Mouse (Mus musculus): ENCODE measurements at regions not wholly inside any gene's neighbourhood (a gene's known extent, or its start where the extent isn't known, plus 50 kb on each side); places are given as distances from the start of the nearest gene placed in this dataset.
A peak's percentile ranks its signal among the peaks of the same experiment; 100 is the strongest.
"Not testable (repeated sequence)": the region's sequence is repeated elsewhere in the genome, so short reads cannot be mapped to it uniquely, and the experiment has no call there.

DNA sequence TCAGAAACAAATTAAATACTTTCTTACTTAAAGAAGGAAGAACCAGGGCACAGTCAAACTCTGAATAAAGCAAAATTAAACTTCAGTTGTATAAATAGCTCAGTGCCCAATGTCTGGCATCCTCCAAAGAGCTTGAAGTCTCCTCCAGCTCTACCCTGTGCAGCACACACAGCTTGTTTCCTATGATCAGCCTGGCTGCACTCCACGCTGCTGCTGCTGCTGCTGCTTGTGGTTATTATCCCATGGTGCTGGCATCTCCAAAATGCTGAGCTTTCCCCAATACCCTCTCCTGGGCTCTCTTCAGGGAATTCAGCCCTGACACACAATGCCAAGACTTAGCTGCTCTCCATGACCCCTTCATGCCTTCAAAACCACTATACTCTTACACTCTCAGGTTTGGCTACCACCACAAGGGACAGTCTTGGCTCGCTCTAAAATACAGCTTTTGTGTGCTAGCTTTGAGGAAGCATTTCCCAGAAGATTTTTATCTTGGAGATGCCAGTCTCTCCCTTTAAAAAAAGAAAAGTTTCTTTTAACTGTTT, 121.0 kb downstream of the Rab10 start:
- not testable (repeated sequence) for DNase-seq (ENCODE audit: low read depth)

DNA sequence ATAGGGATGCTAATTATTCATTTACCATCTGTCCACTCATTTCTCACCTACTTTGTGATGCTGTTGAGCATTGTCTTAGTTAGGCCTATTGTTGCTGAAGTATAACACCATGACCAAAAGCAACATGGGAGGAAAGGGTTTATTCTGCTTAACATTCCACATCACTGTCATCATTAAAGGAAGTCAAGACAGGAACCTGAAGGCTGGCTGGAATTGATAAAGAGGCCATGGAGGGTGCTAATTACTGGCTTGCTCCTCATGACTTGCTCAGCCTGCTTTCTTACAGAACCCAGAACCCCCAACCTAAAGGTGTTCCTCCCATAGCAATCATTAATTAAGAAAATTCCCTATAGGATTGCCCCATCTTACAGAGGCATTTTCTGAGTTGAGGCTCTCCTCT, 121.6 kb downstream of the Rab10 start:
- no peak for DNase-seq (ENCODE audit: low read depth)
- TF ChIP-seq POLR2A (IDR thresholded peaks at IDR 0.05; ENCODE audit: borderline replicate concordance, extremely low read depth, insufficient read depth, insufficient read length, poor library complexity, severe bottlenecking) (no peak), CTCF (IDR thresholded peaks at IDR 0.05; ENCODE audit: borderline replicate concordance, extremely low read depth, insufficient read depth, insufficient read length) (no peak)

DNA sequence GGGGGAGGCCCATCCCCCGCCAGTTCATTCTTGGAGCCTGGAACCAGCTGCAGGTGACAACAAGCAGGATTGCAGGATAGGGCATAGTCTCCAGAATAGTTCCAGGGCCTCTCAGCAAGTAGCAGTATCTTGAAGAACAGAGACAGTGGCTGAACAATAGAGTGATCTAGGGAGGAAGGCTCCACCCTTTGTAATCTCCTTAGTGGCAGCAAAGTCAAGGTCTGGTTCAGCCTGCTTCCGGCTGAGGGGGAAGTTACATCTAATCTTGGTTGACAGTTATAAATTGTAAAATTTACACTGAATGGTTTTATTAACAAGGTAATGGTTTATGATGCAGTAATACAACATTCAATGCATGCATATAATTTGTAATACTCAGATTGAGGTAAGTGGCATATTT, 136.4 kb downstream of the Rab10 start:
- no peak for TF ChIP-seq POLR2A (IDR thresholded peaks at IDR 0.05; ENCODE audit: borderline replicate concordance, extremely low read depth, insufficient read depth, insufficient read length, poor library complexity, severe bottlenecking)
- TF ChIP-seq CTCF (IDR thresholded peaks at IDR 0.05; ENCODE audit: borderline replicate concordance, extremely low read depth, insufficient read depth, insufficient read length) = no peak
- no peak for DNase-seq (ENCODE audit: low read depth)

DNA sequence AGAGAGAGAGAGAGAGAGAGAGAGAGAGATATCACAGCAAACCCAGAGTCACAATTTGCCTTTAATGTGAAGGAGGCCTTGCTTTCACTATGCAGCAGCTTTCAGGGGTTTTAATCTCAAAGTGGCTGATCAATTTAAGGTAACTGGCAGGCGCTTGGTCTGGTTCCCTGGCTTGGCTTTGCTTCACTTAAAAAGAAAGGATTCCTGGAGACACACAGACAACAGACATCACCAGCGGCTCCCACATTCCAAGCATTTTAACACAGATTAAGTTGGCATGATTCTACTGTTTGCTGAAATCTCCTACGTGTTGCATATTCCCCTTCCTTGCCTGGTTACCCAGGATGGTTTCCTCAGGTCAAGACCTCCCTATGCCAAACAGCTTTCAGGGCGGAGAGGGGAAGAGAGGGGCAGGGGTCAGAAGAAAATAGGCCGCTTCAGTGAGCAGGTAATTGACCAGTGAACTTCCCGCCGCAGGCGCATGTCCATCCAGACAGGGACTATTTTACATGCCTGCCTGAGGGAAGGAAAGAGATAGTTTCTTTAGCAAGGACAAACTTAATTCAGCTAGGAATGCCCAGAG, 140.0 kb downstream of the Rab10 start:
- peak; percentile 0 for DNase-seq (ENCODE audit: low read depth)

DNA sequence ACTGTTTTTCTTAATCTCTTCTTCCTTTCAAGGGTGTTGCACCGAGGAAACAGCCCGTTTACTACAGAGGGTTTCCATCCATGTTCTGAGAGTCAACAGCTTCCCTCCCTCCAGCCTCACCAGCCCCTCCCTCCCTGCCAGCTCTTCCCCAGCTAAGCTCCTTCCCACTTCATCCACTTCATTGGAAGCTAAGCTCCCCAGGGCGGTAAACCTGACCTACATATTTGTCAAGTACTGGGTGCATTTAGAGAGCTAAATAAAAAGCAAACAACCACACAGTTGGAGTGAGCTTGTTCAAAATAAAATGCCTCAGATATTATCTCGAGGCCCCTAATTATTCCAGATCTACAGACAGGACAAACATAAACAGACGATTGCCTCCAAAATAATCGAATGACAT, 148.1 kb downstream of the Rab10 start:
- DNase-seq (ENCODE audit: low read depth) = not testable (repeated sequence)

DNA sequence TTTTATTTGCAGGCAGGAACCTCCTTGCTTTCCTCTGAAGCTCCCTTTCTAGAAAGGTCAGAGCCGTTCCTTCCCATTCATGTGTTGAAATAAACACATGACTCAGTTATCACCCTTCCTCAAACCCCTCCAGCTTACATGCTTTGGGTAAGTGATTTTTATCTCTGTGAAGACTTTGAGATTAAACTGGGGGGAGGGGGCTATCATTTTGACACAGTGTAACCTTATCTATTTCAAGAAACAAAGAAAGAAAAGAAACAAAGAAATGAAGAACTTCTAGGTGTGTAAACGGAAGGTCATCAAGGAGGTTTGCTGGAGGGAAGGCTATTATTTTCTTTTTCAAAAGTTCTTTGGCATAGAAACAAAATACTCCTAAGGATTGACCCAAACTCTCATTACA, 151.0 kb downstream of the Rab10 start:
- DNase-seq (ENCODE audit: low read depth) = not testable (repeated sequence)

DNA sequence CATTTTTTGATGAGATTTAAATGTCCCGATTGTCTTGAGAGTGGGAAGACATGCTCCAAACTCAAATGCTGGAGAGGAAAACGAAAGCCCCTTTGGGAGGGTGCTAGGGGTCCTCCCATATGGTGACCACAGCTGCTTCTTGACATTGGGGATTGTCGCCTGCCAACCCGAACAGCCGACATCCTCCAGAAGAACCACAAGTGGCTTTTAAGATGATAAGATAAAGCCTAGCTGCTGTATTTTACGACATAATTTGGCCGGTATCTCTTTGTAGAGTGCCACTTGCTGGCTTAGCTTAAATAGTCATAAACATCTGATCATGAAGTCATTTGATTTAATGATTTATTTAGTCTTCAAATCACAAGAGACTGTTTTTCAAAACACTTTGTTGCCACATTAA, 156.1 kb downstream of the Rab10 start:
- DNase-seq (ENCODE audit: low read depth) = not testable (repeated sequence)

DNA sequence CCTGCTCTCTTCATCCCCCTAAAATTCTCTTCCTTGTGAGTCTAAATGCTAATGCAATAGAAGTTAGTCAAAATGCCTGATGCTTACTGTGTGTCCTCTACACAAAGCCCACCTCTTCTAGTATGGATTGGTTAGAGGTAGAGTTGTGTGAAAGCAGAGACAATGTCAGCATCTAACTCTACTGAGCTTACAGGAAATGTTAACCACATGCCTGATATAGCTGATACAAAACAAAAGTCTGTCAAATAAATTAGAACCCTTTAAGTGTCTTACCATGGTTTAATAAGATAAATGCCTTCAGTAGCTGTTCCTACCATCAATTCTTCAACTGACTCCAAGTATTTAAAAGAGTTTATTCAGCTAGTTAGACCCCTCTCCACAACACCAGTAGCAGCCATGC, 177.2 kb downstream of the Rab10 start:
- not testable (repeated sequence) for DNase-seq (ENCODE audit: low read depth)

DNA sequence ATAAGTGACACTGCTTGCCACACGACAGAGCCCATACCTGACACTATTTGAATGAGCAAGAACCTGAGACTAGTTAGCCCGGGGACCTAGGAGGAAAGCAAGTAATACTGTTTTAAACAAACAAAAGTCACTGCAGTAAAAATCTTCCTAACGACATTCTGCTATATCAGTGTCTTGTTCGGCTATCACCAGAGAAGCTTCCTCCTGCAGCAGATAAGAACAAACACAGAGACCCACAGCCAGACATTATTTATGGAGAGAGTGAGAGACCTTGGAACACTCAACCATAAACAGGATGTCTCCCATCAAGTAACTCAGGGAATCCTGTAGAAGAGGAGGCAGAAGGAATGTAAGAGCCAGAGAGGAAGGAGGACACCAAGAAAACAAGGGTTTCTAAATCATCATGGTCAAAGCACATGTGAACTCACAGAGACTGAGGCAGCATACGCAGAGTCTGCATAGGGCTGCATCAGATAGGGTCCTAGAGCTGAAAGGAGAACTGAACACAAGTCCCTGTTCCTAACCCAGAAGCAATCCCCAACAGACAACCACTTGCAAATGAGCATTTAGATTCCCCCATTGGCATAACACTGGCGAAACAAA, 178.5 kb downstream of the Rab10 start:
- not testable (repeated sequence) for DNase-seq (ENCODE audit: low read depth)

DNA sequence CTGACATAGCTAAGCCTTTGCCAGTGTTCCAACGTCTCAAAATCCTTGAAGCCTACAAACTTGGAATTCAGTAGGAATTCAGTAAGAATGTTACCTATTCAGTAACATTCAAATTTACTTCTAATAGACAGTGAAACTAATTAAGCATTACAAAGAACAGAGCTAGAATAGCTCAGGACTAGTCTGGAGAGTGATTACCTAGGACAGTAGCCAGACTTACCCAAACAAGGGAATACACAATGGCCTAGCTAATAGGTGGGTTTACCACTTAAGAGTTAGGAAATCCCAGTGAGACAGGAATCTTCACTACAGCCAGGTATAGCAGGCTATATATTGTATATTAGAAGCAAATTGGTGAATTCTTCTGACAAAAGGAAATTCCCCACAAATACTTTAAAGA, 182.4 kb downstream of the Rab10 start:
- not testable (repeated sequence) for DNase-seq (ENCODE audit: low read depth)

DNA sequence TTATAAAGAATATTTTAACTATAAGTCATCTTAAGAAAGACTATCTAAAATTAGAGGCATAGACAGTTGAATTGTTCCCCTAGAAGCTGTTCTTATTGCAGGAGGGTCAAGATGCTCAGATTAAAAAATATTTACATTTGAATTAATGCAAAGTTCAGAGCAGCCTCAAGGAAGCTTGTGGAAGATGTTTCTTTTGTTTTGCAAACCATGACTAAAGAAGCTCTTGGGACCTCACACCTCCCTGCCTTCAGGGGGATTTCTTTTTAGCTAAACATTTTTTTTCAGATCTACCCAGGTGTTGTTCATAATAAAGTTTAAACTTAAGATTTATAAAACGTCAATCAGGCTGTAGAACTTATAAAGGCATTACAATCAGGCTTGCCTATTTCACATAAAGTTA, 185.7 kb downstream of the Rab10 start:
- no peak for DNase-seq (ENCODE audit: low read depth)
- TF ChIP-seq CTCF (IDR thresholded peaks at IDR 0.05; ENCODE audit: borderline replicate concordance, extremely low read depth, insufficient read depth, insufficient read length) (no peak), POLR2A (IDR thresholded peaks at IDR 0.05; ENCODE audit: borderline replicate concordance, extremely low read depth, insufficient read depth, insufficient read length, poor library complexity, severe bottlenecking) (no peak)

DNA sequence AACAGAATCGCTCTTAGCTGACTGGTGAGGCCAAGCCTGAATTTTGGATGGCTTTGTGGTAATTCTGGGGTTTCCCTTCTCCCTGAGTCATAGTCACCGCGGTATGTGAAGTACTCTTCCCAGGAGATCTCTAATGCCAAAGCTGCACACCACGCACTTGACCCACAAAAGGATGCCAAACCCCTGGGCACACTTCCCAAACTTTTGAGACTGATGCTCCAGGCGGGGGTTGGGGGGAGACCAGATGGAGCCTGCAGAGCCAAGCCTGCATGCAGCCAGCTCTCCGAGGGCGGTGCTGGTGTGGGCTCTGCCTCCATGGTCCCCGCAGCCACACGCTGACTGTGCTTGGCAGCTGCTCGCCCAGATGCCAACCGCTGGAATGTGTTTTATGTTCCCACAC, 199.2 kb downstream of the Rab10 start:
- DNase-seq (ENCODE audit: low read depth) = not testable (repeated sequence)

DNA sequence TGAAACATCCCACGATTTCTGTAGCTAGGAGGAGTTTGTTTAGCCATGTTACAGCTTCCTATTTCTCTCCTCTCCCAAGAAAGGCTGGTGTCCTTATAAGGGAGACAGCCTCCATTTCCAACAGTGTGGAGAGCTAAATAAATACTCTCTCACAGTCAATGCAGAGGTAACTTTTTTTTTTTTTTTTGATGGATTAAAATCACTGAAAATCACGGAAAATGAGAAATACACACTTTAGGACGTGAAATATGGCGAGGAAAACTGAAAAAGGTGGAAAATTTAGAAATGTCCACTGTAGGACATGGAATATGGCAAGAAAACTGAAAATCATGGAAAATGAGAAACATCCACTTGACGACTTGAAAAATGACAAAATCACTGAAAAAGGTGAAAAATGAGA, 200.1 kb downstream of the Rab10 start:
- peak; percentile 0 for DNase-seq (ENCODE audit: low read depth)

DNA sequence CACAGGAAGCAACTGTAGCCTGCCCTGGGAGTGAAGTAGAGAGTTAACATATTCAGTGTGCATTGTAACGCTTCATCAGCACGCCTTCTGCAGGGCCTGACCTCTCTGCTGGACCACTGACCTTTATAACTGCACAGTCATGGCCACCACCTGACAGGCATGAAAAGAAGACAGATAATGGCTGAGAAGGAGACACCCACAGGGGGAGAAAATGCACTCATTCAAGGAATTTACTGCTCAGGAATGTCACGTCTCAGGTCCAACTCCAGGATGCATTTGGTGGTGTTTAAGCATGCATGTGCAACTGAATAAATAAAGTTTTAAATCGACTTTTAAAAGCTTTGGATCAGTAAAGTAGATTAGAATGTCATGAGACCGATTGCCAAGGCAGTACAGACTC, 207.8 kb downstream of the Rab10 start:
- not testable (repeated sequence) for DNase-seq (ENCODE audit: low read depth)

DNA sequence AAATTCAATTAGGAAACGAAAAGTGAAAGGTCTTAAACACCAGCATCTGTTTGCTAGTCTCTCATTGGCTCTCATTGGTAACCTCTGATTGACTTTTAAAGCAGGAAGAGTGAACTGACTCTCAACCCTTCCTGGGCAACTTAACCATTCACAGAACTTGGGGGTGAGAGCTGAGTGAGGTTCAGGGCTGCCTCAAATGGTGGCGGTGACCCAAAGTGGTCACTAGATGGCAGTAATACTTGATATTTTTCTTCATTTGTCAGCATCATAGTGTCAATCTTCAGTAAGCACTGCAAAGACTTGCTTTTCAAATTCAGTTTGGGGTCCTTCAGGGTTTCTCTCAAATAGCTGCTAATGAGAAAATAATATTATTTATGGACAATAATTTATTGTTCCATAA, 211.6 kb downstream of the Rab10 start:
- peak; percentile 0 for DNase-seq (ENCODE audit: low read depth)

DNA sequence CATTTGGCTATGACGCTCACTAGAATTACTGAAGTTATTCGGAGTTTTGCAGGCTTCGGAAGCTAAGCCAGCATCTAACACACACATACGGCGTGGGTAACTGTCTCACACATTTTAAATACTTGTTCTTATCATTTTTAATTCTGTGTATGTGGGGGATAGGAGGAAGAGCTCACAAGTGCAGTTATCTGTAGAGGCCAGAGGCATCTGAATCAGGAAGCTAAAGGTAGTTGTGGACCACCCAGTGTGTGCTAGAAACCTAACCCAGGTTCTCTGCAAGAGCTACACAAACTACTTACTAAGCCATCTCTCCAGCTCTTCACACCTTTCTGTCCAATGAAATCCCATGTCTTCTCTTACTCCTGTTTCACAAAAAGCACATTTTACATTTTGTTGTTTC, 215.3 kb downstream of the Rab10 start:
- no peak for DNase-seq (ENCODE audit: low read depth)
- TF ChIP-seq POLR2A (IDR thresholded peaks at IDR 0.05; ENCODE audit: borderline replicate concordance, extremely low read depth, insufficient read depth, insufficient read length, poor library complexity, severe bottlenecking) (no peak), CTCF (IDR thresholded peaks at IDR 0.05; ENCODE audit: borderline replicate concordance, extremely low read depth, insufficient read depth, insufficient read length) (no peak)

DNA sequence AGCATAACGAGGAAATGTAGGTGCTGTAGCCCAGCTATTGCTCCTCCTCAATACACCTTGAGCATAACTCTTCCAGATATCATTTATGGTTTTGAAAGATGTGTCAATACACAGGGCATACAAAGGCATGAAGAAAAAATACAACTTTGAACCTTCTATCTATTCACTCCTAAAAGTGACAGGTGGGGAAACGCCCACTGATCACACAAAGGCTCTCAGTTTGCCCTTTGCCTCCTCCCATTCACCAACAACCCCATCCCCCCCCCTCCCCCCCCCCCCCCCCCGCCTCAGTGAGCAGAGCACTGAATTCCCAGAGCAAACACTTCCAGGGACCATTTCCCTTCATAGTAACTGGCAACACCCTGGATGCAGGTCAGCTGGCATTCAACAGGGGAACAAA, 216.8 kb downstream of the Rab10 start:
- not testable (repeated sequence) for DNase-seq (ENCODE audit: low read depth)

DNA sequence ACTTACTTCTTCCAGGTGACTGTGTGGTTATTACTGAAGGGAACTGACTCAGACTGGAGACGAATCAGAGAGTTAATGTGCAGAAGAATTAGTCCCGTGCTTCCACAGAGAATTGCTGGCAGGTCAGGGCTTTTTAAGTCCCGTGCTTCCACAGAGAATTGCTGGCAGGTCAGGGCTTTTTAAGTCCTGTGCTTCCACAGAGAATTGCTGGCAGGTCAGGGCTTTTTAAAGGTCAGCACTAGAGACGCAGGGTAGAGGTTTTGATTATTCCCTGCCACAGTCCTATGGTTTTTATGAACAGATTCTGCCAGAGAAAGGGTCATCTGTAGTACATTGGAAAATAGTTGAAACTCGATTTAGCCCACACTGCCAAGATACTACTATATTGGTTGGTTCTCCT, 260.2 kb downstream of the Rab10 start:
- DNase-seq (ENCODE audit: low read depth) = not testable (repeated sequence)

DNA sequence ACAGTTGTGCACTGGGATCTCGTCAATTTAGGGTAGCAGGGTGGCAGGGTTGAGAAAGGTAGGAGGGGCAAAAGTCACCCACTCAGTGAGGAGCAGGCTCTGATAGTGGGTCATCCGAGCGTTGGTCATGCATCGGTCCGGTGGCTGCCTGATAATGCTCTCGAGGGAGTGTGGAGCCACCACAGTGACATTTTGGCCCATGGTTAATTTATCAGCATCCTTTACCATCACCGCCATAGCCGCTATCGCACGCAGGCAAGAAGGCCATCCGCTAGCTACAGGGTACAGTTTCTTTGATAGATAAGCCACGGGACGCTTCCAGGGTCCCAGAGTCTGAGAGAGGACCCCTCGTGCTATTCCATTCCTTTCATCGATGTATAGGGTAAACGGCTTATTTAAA, 291.3 kb downstream of the Rab10 start:
- not testable (repeated sequence) for DNase-seq (ENCODE audit: low read depth)

DNA sequence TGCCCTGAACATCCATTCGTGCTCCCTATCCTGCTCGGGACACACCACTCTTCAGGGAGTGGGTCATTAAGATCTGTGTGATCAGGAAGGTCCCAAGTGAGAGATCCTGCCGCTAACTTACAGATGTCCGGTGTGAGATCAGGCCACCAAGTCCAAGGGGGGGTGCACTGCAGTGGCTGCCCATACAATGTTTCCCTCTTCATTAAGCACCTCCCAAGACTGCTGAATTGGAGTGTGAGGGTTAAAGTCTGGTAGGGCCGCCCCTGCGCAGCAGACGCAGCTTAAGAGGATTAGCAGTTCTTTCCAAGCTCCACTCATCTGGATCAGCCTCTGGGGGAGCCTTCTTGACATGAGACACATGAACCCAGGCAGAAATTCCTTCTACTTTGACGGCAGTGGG, 293.0 kb downstream of the Rab10 start:
- not testable (repeated sequence) for DNase-seq (ENCODE audit: low read depth)

All from brain, embryonic 14.5 days (tissue).